Mouse (Mus musculus): Measurements from ENCODE around the gene Atp2a2.

GRCm38 (mm10) chr5:122502077-122502941, at the start of gene Atp2a2:
- TF ChIP-seq CHD2 (IDR thresholded peaks at IDR 0.05; ENCODE audit: low read depth, low read length) (no peak), MAFK (IDR thresholded peaks at IDR 0.05; ENCODE audit: insufficient read depth, low read depth, low read length) (no peak), HCFC1 (IDR thresholded peaks at IDR 0.05; ENCODE audit: borderline replicate concordance, insufficient read depth, low read length) (no peak), ZNF384 (IDR thresholded peaks at IDR 0.05; ENCODE audit: low read depth, low read length) (no peak), ZC3H11A (IDR thresholded peaks at IDR 0.05; ENCODE audit: borderline replicate concordance, low read depth, low read length) (no peak)

Measured in ES-E14 (cell line).